Mouse (Mus musculus) c-Kit-positive CD71-negative TER-119-negative erythroid progenitor cells, embryonic 14.5 days (primary cell): Measurements from ENCODE around the gene Tmem223.
"Not testable (repeated sequence)": the region's sequence is repeated elsewhere in the genome, so short reads cannot be mapped to it uniquely, and the experiment has no call there.

Source experiments
- DNase-seq: peaks from one replicate; pipeline ENCODE4 v3.0.0-alpha.2; 2013; ENCODE audit warnings: low read depth

Tmem223 gene

GRCm38 (mm10) chr19:8770567-8771270, at the start of gene Tmem223:
Tmem223 (plus strand) TSS chr19:8770996.
- DNase-seq, result peak; percentile 63

DNA sequence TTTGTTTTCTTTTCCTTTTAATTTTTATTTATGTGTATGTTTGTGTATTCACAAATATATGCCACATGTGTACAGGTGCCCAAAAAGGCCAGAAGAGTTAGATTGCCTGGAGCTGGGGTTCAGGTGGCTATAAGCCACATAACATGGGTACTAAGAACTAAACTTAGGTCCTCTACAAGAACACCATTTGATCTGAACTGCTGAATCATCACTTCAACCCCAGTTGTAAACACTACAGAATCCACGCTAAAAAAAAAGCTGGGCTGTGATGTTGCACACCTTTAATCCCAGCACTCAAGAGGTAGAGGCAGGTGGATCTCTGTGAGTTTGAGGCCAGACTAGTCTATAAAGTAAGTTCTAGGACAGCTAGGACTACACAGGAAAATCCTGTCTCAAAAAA, 49.4 kb upstream of the Tmem223 start:
- no peak for DNase-seq

DNA sequence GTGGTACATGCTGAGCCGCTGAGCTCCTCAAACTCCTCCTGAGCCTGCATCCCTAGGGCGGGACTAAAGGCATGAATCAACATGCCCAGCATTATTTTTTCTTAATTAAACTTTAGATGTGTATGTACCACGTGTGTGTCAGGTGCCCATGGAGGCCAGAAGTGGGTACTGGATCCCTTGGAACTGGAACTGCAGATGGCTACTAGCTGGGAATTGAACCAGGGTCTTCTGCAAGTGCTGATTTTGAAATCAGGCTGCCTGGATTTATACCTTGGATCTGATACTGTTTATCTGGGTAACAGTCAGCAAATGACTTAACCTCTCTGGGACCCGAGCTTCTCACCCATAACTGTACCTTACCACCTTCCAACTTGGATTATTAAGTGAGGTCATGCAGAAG, 48.8 kb upstream of the Tmem223 start:
- no peak for DNase-seq

DNA sequence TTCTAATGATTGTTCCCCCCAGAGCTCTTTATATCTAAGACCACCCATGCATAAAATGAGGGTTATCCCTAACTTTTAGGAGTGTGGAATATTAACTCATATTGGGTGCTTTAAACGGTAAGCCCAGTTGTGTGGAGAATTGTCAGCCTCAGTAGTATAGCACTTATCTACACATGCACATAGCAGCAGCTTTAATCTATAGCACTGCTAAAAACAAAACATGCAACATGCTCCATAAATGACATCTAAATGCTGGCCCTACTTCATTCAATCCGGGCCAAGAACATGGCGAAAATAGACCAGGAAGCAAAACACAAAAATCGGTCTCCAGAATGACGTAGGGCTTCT, 48.3 kb upstream of the Tmem223 start:
- DNase-seq, result no peak

- peak; percentile 96 for DNase-seq
These were observed 47.8 kb upstream of the Tmem223 start, which contains the start of gene Slc3a2 for GRCm38 (mm10) chr19:8722907-8723573. Slc3a2 (minus strand) TSS chr19:8723369.

- no peak for DNase-seq
These were observed 47.0 kb upstream of the Tmem223 start for GRCm38 (mm10) chr19:8723574-8724346.

DNA sequence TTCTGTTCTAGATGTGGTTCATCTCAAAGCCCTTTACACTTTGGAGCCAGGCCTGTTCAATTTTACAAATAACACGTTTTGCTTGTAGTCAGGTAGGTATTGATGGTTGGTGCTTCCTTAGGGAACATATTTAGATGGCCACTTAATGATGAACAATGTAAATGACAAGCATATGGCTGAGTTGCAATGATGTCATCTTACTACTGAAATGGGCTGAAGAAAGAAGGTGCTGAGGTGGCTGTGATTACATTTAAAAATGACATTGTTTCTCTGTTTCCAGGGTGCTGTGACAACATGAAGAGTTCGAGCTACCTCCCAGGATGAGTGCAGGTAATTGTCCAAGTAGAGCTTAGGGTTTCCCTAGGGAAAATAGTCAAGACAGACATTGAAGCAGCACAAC, 46.4 kb upstream of the Tmem223 start:
- no peak for DNase-seq

GRCm38 (mm10) chr19:8725081-8725613, 45.6 kb upstream of the Tmem223 start:
- no peak for DNase-seq

- DNase-seq, result no peak
These were observed 44.0 kb upstream of the Tmem223 start for GRCm38 (mm10) chr19:8726609-8727390.

GRCm38 (mm10) chr19:8727495-8728114, 43.2 kb upstream of the Tmem223 start:
- no peak for DNase-seq

GRCm38 (mm10) chr19:8728335-8729099, 42.3 kb upstream of the Tmem223 start:
- DNase-seq, result not testable (repeated sequence)

DNA sequence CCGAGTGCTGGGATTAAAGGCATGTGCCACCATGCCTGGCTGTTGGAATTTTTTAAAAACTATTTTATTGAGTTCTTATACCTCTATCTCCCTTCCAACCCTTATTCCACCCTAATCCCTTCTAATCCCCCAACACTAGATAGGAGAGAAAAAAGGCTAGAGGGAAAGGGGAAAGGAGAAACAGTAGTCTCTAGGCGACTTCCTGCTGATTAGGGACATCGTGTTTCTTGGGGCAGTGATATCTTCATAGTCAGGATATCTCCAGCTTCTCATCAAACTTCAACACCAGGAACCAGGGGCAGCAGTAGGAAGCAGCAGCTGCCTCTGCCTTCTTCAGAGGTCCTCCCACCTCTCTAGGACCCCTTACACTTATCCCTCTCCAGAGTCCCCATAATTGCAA, 36.5 kb upstream of the Tmem223 start:
- DNase-seq, result no peak

DNA sequence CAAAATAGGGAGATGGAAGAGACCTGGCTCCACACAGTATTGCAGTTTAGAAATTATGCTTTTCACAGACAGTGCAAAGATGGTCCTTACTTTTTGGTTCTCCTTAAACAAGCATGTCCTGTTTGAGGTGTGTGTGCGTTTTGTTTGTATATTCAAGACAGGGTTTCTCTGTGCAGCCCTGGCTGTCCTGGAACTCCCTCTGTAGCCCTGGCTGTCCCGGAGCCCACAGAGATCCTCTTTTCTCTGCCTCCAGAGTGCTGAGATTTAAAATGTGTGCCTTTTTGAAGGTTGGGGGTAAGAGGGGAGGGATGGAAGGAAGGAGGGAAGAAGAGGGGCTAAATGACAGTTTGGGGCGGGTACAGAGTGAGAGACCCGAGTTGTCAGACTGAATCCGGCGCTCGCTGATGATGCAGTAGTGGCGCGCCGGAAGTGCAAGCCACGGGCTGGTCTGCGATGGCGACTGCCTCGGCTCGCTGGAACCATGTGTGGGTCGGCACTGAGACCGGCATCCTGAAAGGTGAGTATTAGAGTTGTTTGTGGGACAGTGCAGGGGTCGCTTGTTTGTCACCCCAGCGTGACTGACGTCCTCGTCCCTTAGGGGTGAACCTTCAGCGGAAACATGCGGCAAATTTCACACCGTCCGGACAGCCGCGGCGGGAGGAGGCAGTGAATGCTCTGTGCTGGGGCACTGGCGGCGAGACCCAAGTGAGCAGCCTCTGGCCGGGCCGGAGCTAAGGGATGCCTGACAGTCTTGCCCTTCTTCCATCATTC, 35.2 kb upstream of the Tmem223 start, which contains the start of gene Wdr74:
Gene Wdr74 (plus strand): TSS at position 439 of the 771 bp plus-strand sequence.
- peak; percentile 91 for DNase-seq

GRCm38 (mm10) chr19:8736160-8736467, 34.7 kb upstream of the Tmem223 start:
- DNase-seq, result no peak

DNA sequence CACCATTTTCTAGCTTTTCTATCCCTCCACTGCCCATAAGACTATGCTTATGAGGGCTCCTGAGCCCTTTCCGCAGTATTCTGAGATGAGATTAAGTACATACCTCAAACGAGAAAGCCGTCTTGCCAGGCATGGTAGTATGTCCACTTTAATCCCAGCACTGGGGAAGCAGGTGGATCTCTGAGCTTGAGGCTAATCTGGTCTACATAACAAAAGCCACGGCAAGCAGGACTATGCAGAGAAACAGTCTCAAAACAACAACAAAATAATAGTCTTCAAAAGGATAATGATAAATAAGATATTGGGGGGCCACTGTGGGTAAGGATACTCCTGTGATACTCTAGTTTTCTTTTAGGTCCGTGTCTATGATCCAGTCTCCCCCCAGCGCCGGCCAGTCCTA, 31.9 kb upstream of the Tmem223 start:
- DNase-seq, result no peak

DNA sequence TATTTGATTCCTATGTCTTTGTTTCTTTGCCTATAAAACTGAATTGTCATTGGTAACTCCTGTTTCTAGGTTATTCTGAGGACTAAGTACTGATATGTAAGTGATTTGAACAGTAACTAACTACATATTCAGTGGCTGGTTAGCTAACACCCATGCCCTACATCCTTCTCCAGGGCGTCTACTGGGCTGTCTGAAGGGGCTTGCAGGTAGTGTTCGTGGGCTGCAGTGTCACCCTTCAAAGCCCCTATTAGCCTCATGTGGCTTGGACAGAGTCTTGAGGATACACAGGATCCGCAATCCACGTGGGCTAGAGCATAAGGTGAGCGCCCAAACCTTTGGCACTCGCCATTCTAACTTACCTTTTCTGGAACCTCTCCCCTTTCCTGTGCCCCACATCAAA, 31.1 kb upstream of the Tmem223 start:
- no peak for DNase-seq

- DNase-seq, result no peak
These were observed 30.2 kb upstream of the Tmem223 start, which contains the start of gene 1700092M07Rik for GRCm38 (mm10) chr19:8740603-8741002. 1700092M07Rik (plus strand) TSS chr19:8740718.

DNA sequence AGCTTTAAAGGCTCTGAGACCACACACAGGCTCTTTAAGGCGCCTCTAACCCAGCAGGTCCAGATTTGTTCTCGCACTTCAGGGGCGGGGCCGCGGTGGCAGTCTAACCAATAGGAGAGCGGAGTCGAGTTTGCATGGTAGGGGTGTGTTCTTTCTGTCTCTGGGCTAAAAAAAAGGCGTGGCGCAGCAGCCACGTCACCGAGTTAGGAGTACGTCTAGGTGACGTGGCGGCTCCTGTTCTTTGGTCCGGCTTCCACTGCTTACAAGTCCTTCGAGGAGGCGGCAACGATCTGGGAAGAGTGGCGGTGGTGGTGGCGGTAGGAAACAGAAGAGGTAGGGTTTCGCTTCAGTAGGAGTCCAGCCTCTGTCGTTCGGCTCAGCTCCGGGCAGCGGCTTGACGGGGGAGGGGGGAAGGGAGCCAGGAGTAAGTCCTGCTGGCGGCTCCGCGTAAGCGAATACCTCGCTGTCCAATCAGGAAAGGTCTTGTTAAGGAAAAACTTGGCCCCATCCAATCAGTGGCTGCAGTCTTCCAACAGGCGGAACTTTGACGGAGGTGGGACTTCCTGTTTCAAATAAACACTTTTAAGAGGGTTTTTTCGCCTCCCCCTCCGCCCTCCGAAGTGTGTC, 29.4 kb upstream of the Tmem223 start, which contains the start of gene Stx5a:
Gene Stx5a (plus strand): TSS at position 171 of the 627 bp plus-strand sequence.
- DNase-seq, result peak; percentile 98

DNA sequence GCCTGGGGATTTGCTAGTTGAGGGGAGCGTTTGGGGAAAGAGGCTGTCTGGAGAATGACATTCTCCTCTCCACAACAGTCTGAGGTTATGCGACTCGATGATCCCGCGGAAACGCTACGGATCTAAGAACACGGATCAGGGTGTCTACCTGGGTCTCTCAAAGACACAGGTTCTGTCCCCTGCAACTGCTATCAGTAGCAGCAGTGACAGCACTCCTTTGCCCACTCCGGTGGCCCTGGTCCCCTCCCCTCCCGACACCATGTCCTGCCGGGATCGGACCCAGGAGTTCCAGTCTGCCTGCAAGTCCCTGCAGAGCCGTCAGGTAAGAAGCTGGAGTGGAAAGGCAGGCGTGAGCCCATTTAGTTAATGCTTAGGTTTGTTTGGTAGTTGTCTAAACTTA, 28.6 kb upstream of the Tmem223 start:
- DNase-seq, result no peak
